Mouse (Mus musculus): ENCODE measurements around the gene Cybrd1. TPM values are rescaled to one million over a fixed set of nuclear protein-coding genes. Genes with fewer than 3 reads are reported as not detected.

Gene Cybrd1
- polyA plus RNA-seq, 1 experiment = 3.1 TPM

GRCm38 (mm10) chr2:71152170-71152569, 34.4 kb downstream of the Cybrd1 start:
- TF ChIP-seq CTCF (IDR thresholded peaks at IDR 0.05; ENCODE audit: borderline replicate concordance, control insufficient read depth, extremely low read depth, insufficient read depth, low read length, poor library complexity) (no peak), POLR2A (IDR thresholded peaks at IDR 0.05; ENCODE audit: control insufficient read depth, extremely low read depth, insufficient read depth, low read length, poor library complexity) (no peak)
- H3K27me3 ChIP-seq (ENCODE audit: control insufficient read depth, insufficient read depth, low read length) = no peaks in the 10 kb centered on the region
- 93% methylated on average over 4 of the region's 4 CpGs for WGBS
- no peaks in the 10 kb centered on the region for H3K36me3 ChIP-seq (ENCODE audit: control insufficient read depth, insufficient read depth, low read length)
- no peak overlapping the region for H3K4me3 ChIP-seq (ENCODE audit: control insufficient read depth, insufficient read depth, low read length)
- DNase-seq = no peak
- H3K4me1 ChIP-seq (replicated peaks; ENCODE audit: control insufficient read depth, insufficient read depth, low read length) = no peaks in the 10 kb centered on the region
- H3K27ac ChIP-seq (ENCODE audit: control insufficient read depth, insufficient read depth, low read length) = no peak overlapping the region

- no peaks in the 10 kb centered on the region for H3K27me3 ChIP-seq (ENCODE audit: control insufficient read depth, insufficient read depth, low read length)
- WGBS = 9% methylated on average over 8 of the region's 8 CpGs
- TF ChIP-seq CTCF (IDR thresholded peaks at IDR 0.05; ENCODE audit: borderline replicate concordance, control insufficient read depth, extremely low read depth, insufficient read depth, low read length, poor library complexity) (peak; percentile 96), POLR2A (IDR thresholded peaks at IDR 0.05; ENCODE audit: control insufficient read depth, extremely low read depth, insufficient read depth, low read length, poor library complexity) (no peak)
Measured at GRCm38 (mm10) chr2:71155486-71155885, 37.8 kb downstream of the Cybrd1 start.

GRCm38 (mm10) chr2:71156446-71156845, 38.7 kb downstream of the Cybrd1 start:
- DNase-seq = no peak
- Histone ChIP-seq H3K27me3 (ENCODE audit: control insufficient read depth, insufficient read depth, low read length) (no peaks in the 10 kb centered on the region), H3K4me1 (replicated peaks; ENCODE audit: control insufficient read depth, insufficient read depth, low read length) (peaks cover 7% of the 10 kb centered on the region), H3K27ac (ENCODE audit: control insufficient read depth, insufficient read depth, low read length) (no peak overlapping the region), H3K36me3 (ENCODE audit: control insufficient read depth, insufficient read depth, low read length) (no peaks in the 10 kb centered on the region), H3K4me3 (ENCODE audit: control insufficient read depth, insufficient read depth, low read length) (no peak overlapping the region)
- WGBS = 95% methylated on average over 8 of the region's 8 CpGs
- TF ChIP-seq POLR2A (IDR thresholded peaks at IDR 0.05; ENCODE audit: control insufficient read depth, extremely low read depth, insufficient read depth, low read length, poor library complexity) = no peak
- no peak for TF ChIP-seq CTCF (IDR thresholded peaks at IDR 0.05; ENCODE audit: borderline replicate concordance, control insufficient read depth, extremely low read depth, insufficient read depth, low read length, poor library complexity)

More at GRCm38 (mm10) chr2:71155486-71155885, 37.8 kb downstream of the Cybrd1 start:
- Histone ChIP-seq H3K4me3 (ENCODE audit: control insufficient read depth, insufficient read depth, low read length) (no peak overlapping the region), H3K27ac (ENCODE audit: control insufficient read depth, insufficient read depth, low read length) (no peak overlapping the region), H3K36me3 (ENCODE audit: control insufficient read depth, insufficient read depth, low read length) (no peaks in the 10 kb centered on the region), H3K4me1 (replicated peaks; ENCODE audit: control insufficient read depth, insufficient read depth, low read length) (peaks cover 7% of the 10 kb centered on the region)
- DNase-seq = peak; percentile 75

- Histone ChIP-seq H3K36me3 (ENCODE audit: control insufficient read depth, insufficient read depth, low read length) (no peaks in the 10 kb centered on the region), H3K27me3 (ENCODE audit: control insufficient read depth, insufficient read depth, low read length) (no peaks in the 10 kb centered on the region), H3K4me3 (ENCODE audit: control insufficient read depth, insufficient read depth, low read length) (no peak overlapping the region), H3K27ac (ENCODE audit: control insufficient read depth, insufficient read depth, low read length) (no peak overlapping the region), H3K4me1 (replicated peaks; ENCODE audit: control insufficient read depth, insufficient read depth, low read length) (peaks cover 7% of the 10 kb centered on the region)
- TF ChIP-seq CTCF (IDR thresholded peaks at IDR 0.05; ENCODE audit: borderline replicate concordance, control insufficient read depth, extremely low read depth, insufficient read depth, low read length, poor library complexity) (no peak), POLR2A (IDR thresholded peaks at IDR 0.05; ENCODE audit: control insufficient read depth, extremely low read depth, insufficient read depth, low read length, poor library complexity) (no peak)
- over 99% methylated on average over 8 of the region's 8 CpGs for WGBS
- DNase-seq = no peak
Measured at GRCm38 (mm10) chr2:71157881-71158280, 40.2 kb downstream of the Cybrd1 start.

GRCm38 (mm10) chr2:71159576-71160306, 42.0 kb downstream of the Cybrd1 start:
- TF ChIP-seq POLR2A (IDR thresholded peaks at IDR 0.05; ENCODE audit: control insufficient read depth, extremely low read depth, insufficient read depth, low read length, poor library complexity) (no peak), CTCF (IDR thresholded peaks at IDR 0.05; ENCODE audit: borderline replicate concordance, control insufficient read depth, extremely low read depth, insufficient read depth, low read length, poor library complexity) (no peak)

GRCm38 (mm10) chr2:71160307-71160861, 42.7 kb downstream of the Cybrd1 start:
- Histone ChIP-seq H3K4me3 (ENCODE audit: control insufficient read depth, insufficient read depth, low read length) (no peak overlapping the region), H3K36me3 (ENCODE audit: control insufficient read depth, insufficient read depth, low read length) (no peaks in the 10 kb centered on the region), H3K27ac (ENCODE audit: control insufficient read depth, insufficient read depth, low read length) (no peak overlapping the region), H3K4me1 (replicated peaks; ENCODE audit: control insufficient read depth, insufficient read depth, low read length) (peaks cover 7% of the 10 kb centered on the region), H3K27me3 (ENCODE audit: control insufficient read depth, insufficient read depth, low read length) (no peaks in the 10 kb centered on the region)
- no peak for DNase-seq
- WGBS = 31% methylated on average over 11 of the region's 11 CpGs
- no peak for TF ChIP-seq CTCF (IDR thresholded peaks at IDR 0.05; ENCODE audit: borderline replicate concordance, control insufficient read depth, extremely low read depth, insufficient read depth, low read length, poor library complexity)
- TF ChIP-seq POLR2A (IDR thresholded peaks at IDR 0.05; ENCODE audit: control insufficient read depth, extremely low read depth, insufficient read depth, low read length, poor library complexity) = no peak

More at GRCm38 (mm10) chr2:71159576-71160306, 42.0 kb downstream of the Cybrd1 start:
- H3K36me3 ChIP-seq (ENCODE audit: control insufficient read depth, insufficient read depth, low read length) = no peaks in the 10 kb centered on the region
- H3K4me1 ChIP-seq (replicated peaks; ENCODE audit: control insufficient read depth, insufficient read depth, low read length) = peaks cover 7% of the 10 kb centered on the region
- H3K4me3 ChIP-seq (ENCODE audit: control insufficient read depth, insufficient read depth, low read length) = no peak overlapping the region
- 81% methylated on average over 16 of the region's 16 CpGs for WGBS
- no peak overlapping the region for H3K27ac ChIP-seq (ENCODE audit: control insufficient read depth, insufficient read depth, low read length)
- H3K27me3 ChIP-seq (ENCODE audit: control insufficient read depth, insufficient read depth, low read length) = no peaks in the 10 kb centered on the region
- no peak for DNase-seq
